Mouse (Mus musculus) spleen, adult 2 months (tissue): ENCODE results near the gene Gm49425. TPM values are rescaled to one million over a fixed set of nuclear protein-coding genes. Genes with fewer than 3 reads are reported as not detected.

Source experiments
- DNase-seq, 2 experiments: peaks; one replicate each; pipeline versions ENCODE4 v3.0.0 to v3.0.0-alpha.2; 2012 to 2021; ENCODE audit warnings: low spot score in 2 of 2, low read depth in 1 of 2
- H3K27ac ChIP-seq: fragments of 200-500 bp; 2 replicates; pipeline ENCODE4 v1.5.1; 2012; ENCODE audit warnings: low read length, inconsistent platforms; ENCODE audit not compliant: insufficient read depth
- H3K27me3 ChIP-seq: fragments of 200-500 bp; 2 replicates; pipeline ENCODE4 v1.6.1; 2012; ENCODE audit warnings: mild to moderate bottlenecking, moderate library complexity, low read length, inconsistent platforms; ENCODE audit not compliant: control insufficient read depth, insufficient read depth
- H3K36me3 ChIP-seq: fragments of 200-500 bp; 2 replicates; pipeline ENCODE4 v1.6.1; 2012; ENCODE audit warnings: mild to moderate bottlenecking, low read length, inconsistent platforms; ENCODE audit not compliant: control insufficient read depth, insufficient read depth
- H3K4me1 ChIP-seq: fragments of 200-500 bp; 2 replicates; pipeline ENCODE4 v1.6.1; 2011; ENCODE audit warnings: inconsistent platforms; ENCODE audit not compliant: control insufficient read depth, insufficient read depth, insufficient read length
- H3K4me3 ChIP-seq: fragments of 200-500 bp; 2 replicates; pipeline ENCODE4 v1.5.1; 2011; ENCODE audit warnings: mild to moderate bottlenecking, inconsistent platforms; ENCODE audit not compliant: insufficient read depth, insufficient read length; ENCODE audit errors: extremely low read depth
- CTCF ChIP-seq: fragments of 200-500 bp; IDR thresholded peaks from 2 replicates; pipeline ENCODE4 v1.5.1; 2011; ENCODE audit warnings: mild to moderate bottlenecking, inconsistent platforms; ENCODE audit not compliant: insufficient read depth, insufficient read length, insufficient replicate concordance; ENCODE audit errors: extremely low read depth
- POLR2A ChIP-seq: fragments of 200-500 bp; IDR thresholded peaks from 2 replicates; pipeline ENCODE4 v1.6.1; 2011; ENCODE audit warnings: low read depth, low read length, inconsistent platforms
- WGBS: fragments of 180-500 bp; shearing (Covaris S2); methylation state at CpG from one replicate; pipeline ENCODE4 v1.1.7; 2018; 5-methylcytosine and 5-hydroxymethylcytosine counted together
- polyA plus RNA-seq: library from polyadenylated mRNA; depleted of rRNA; stranded (reverse); fragments of >200 nt; gene quantifications from 2 replicates; pipeline ENCODE4 v1.2.3, GENCODE M21; 2012; rRNA removed

The Gm49425 gene
- polyA plus RNA-seq, 1 experiment = not detected

DNA sequence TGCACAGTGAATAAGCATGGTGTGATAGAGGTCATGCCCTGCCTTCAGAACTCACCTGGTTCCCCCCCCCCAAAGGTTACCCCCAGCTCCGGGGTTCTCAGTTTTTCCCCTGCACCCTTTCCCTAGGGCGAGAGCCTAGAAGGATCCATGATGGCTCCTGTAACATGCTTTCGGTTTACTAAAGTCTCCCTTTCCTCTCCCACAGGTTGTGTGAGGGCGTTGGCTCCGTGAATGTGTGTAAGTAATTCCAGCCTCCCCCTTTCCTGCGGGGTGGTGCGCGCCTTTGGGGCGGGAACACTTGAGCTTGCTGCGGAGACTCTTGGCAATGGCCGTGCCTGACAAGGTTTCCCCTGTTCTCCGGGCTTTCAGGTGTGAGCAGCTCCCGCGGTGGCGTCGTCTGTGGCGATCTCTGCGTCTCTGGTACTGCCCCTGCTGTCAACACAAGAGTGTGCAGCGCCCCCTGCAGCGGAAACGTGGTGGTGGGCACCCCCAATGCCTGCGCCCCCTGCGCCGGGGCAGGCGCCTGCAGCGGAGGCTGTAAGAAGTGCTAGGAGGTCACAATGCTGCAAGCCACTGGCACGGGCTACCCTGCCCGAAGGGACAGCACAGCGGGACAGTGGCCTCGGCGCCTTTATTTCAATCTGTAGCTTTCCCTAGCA is 37.9 kb downstream of the Gm49425 start:
- TF ChIP-seq POLR2A (no peak), CTCF (no peak)
- WGBS = 9% methylated on average over 31 of the region's 31 CpGs
- no peak for DNase-seq
- no peaks in the 10 kb centered on the region for H3K4me1 ChIP-seq
- no peak overlapping the region for H3K27ac ChIP-seq
- no peak overlapping the region; the same call in 1 of the 2 replicates for H3K4me3 ChIP-seq
- no peaks in the 10 kb centered on the region for H3K27me3 ChIP-seq
- H3K36me3 ChIP-seq = no peaks in the 10 kb centered on the region

- H3K27me3 ChIP-seq = no peaks in the 10 kb centered on the region
- DNase-seq = no peak
- no peaks in the 10 kb centered on the region for H3K36me3 ChIP-seq
- no peak for TF ChIP-seq CTCF
- no peak for TF ChIP-seq POLR2A
- no peaks in the 10 kb centered on the region for H3K4me1 ChIP-seq
- H3K27ac ChIP-seq = no peak within 1 kb of the TSS
- WGBS = 26% methylated on average over 10 of the region's 10 CpGs
- no peak within 1 kb of the TSS for H3K4me3 ChIP-seq
Observed at GRCm38 (mm10) chr15:101472952-101473528, 44.0 kb downstream of the Gm49425 start, which contains the start of gene Krt86. Gene Krt86, plus strand, starts transcription at chr15:101473478.

DNA sequence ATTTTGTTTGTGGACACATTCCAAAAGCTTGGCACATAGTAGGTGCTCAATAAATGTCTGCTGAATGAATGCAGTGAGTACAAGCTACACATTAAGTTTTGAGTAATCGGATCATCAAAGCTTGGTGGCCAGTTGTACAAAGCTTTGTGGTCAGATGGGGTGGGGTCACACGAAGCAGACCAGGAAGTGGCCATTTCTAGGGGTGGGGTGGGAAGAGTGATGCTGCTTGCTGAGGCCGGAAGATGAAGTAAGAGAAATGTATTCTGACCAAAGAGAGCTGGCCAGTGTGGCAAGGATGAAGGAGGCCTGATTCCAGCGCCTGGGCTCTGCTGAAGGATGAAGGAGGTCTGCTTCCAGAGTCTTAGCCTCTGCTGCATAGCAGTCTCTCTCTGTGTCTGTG is 48.0 kb downstream of the Gm49425 start:
- H3K27ac ChIP-seq = no peak overlapping the region
- H3K27me3 ChIP-seq = peaks cover 1% of the 10 kb centered on the region; the same call in 1 of the 2 replicates
- DNase-seq = no peak
- no peak for TF ChIP-seq CTCF
- TF ChIP-seq POLR2A = no peak
- no peaks in the 10 kb centered on the region for H3K4me1 ChIP-seq
- WGBS = 65% methylated on average over 4 of the region's 4 CpGs
- H3K4me3 ChIP-seq = no peak overlapping the region
- no peaks in the 10 kb centered on the region for H3K36me3 ChIP-seq

Other genes with a start within 250 kb of the Gm49425 start
- gene Atg101, start 233.0 kb downstream of the Gm49425 start, polyA plus RNA-seq = 24.5 and 29.4 TPM in 2 replicates
- 0.12 and 0.25 TPM in 2 replicates for gene 6030408B16Rik, start 224.0 kb downstream of the Gm49425 start, polyA plus RNA-seq
- gene Krt80, start 147.1 kb downstream of the Gm49425 start, polyA plus RNA-seq = 9.9 and 13.6 TPM in 2 replicates
- gene Krt7, start 106.2 kb downstream of the Gm49425 start, polyA plus RNA-seq = 0.86 and 1.7 TPM in 2 replicates
- not detected in 2 replicates for gene Krt87, start 78.5 kb downstream of the Gm49425 start, polyA plus RNA-seq
- gene Krt88, start 69.5 kb downstream of the Gm49425 start, polyA plus RNA-seq = not detected in 2 replicates
- not detected in 2 replicates for gene Krt81, start 53.5 kb downstream of the Gm49425 start, polyA plus RNA-seq
- gene Krt86, start 43.8 kb downstream of the Gm49425 start, polyA plus RNA-seq = 0.14 and 0.22 TPM in 2 replicates
- gene Krt83, start 25.7 kb downstream of the Gm49425 start, polyA plus RNA-seq = 0.18 and 0.42 TPM in 2 replicates
- gene Krt84, start 15.6 kb upstream of the Gm49425 start, polyA plus RNA-seq = not detected in 2 replicates
- not detected in 2 replicates for gene Krt82, start 33.4 kb upstream of the Gm49425 start, polyA plus RNA-seq
- not detected in 2 replicates for gene Krt90, start 45.7 kb upstream of the Gm49425 start, polyA plus RNA-seq
- not detected in 2 replicates for gene Krt75, start 56.6 kb upstream of the Gm49425 start, polyA plus RNA-seq
- not detected in 2 replicates for gene Gm5414, start 110.9 kb upstream of the Gm49425 start, polyA plus RNA-seq
- not detected in 2 replicates for gene Gm5478, start 130.1 kb upstream of the Gm49425 start, polyA plus RNA-seq
- not detected in 2 replicates for gene Krt6b, start 163.0 kb upstream of the Gm49425 start, polyA plus RNA-seq
- not detected in 2 replicates for gene Krt6a, start 177.0 kb upstream of the Gm49425 start, polyA plus RNA-seq
- not detected in 2 replicates for gene Krt5, start 195.6 kb upstream of the Gm49425 start, polyA plus RNA-seq
- not detected in 2 replicates for gene Krt71, start 225.8 kb upstream of the Gm49425 start, polyA plus RNA-seq